Mouse (Mus musculus) MEL (cell line): ENCODE measurements at regions not wholly inside any gene's neighbourhood (a gene's known extent, or its start where the extent isn't known, plus 50 kb on each side); places are given as distances from the start of the nearest gene placed in this dataset.

Experiments used
- DNase-seq: peaks from one replicate; pipeline ENCODE4 v3.0.0; 2011; ENCODE audit warnings: low read depth, low spot score
- H3K27ac ChIP-seq: 2 replicates; pipeline ENCODE4 v1.5.1; 2012; ENCODE audit warnings: low read depth, mild to moderate bottlenecking, control low read depth, low read length, moderate library complexity; ENCODE audit not compliant: control insufficient read depth
- H3K27me3 ChIP-seq, 2 experiments: fragments of 150-350 bp in 1 of 2; sonication (generic) in 1 of 2; 2 replicates each; pipeline ENCODE4 v1.6.1; 2012; ENCODE audit warnings: low read length in 2 of 2, mild to moderate bottlenecking in 2 of 2, improper control_type of control experiment in 1 of 2, moderate library complexity in 1 of 2; ENCODE audit not compliant: insufficient read depth in 2 of 2, control insufficient read depth in 1 of 2
- H3K36me3 ChIP-seq, 2 experiments: 2 replicates each; pipeline ENCODE4 v1.6.1; 2012 to 2014; ENCODE audit warnings: low read length in 2 of 2, improper control_type of control experiment in 1 of 2, inconsistent platforms in 1 of 2, mild to moderate bottlenecking in 1 of 2; ENCODE audit not compliant: insufficient read depth in 2 of 2, control insufficient read depth in 1 of 2
- H3K4me1 ChIP-seq, 2 experiments: fragments of 150-350 bp in 1 of 2; sonication (generic) in 1 of 2; 2 replicates each; pipeline ENCODE4 v1.6.1; 2012; ENCODE audit warnings: low read length in 2 of 2, improper control_type of control experiment in 1 of 2, mild to moderate bottlenecking in 1 of 2; ENCODE audit not compliant: insufficient read depth in 2 of 2, control insufficient read depth in 1 of 2
- H3K4me3 ChIP-seq, 2 experiments: fragments of 150-350 bp in 1 of 2; sonication (generic) in 1 of 2; 2 replicates each; pipeline ENCODE4 v1.5.1; 2012; ENCODE audit warnings: low read depth in 2 of 2, low read length in 2 of 2, mild to moderate bottlenecking in 2 of 2, moderate library complexity in 2 of 2, control low read depth in 1 of 2, improper control_type of control experiment in 1 of 2; ENCODE audit not compliant: control insufficient read depth in 1 of 2, insufficient read depth in 1 of 2
- H3K79me2 ChIP-seq: 2 replicates; pipeline ENCODE4 v1.6.1; 2012; ENCODE audit warnings: mild to moderate bottlenecking, low read length, moderate library complexity; ENCODE audit not compliant: control insufficient read depth, poor library complexity, insufficient read depth
- H3K9ac ChIP-seq: 2 replicates; pipeline ENCODE4 v1.6.1; 2012; ENCODE audit warnings: low read depth, mild to moderate bottlenecking, control low read depth, low read length, moderate library complexity; ENCODE audit not compliant: control insufficient read depth, poor library complexity, severe bottlenecking
- H3K9me3 ChIP-seq: fragments of 150-350 bp; sonication (generic); replicated peaks from 2 replicates; pipeline ENCODE4 v1.6.1; 2012; ENCODE audit warnings: mild to moderate bottlenecking, low read length, improper control_type of control experiment, moderate library complexity; ENCODE audit not compliant: insufficient read depth
- BHLHE40 ChIP-seq: IDR thresholded peaks from 2 replicates; pipeline ENCODE4 v1.6.1; 2012; ENCODE audit warnings: low read depth, mild to moderate bottlenecking, inconsistent platforms, low read length, improper control_type of control experiment, borderline replicate concordance
- CHD1 ChIP-seq: IDR thresholded peaks from 2 replicates; pipeline ENCODE4 v1.6.1; 2012; ENCODE audit warnings: low read depth, mild to moderate bottlenecking, inconsistent platforms, low read length, improper control_type of control experiment
- GATA1 ChIP-seq: IDR thresholded peaks from 2 replicates; pipeline ENCODE4 v1.6.1; 2011; ENCODE audit warnings: low read depth, low read length, improper control_type of control experiment
- MAZ ChIP-seq: IDR thresholded peaks from 2 replicates; pipeline ENCODE4 v1.6.1; 2012; ENCODE audit warnings: low read depth, mild to moderate bottlenecking, inconsistent platforms, low read length, improper control_type of control experiment
- MXI1 ChIP-seq: IDR thresholded peaks from 2 replicates; pipeline ENCODE4 v1.6.1; 2011; ENCODE audit warnings: mild to moderate bottlenecking, low read depth, low read length, improper control_type of control experiment
- MYB ChIP-seq: IDR thresholded peaks from 2 replicates; pipeline ENCODE4 v1.6.1; 2011; ENCODE audit warnings: mild to moderate bottlenecking, low read depth, low read length, improper control_type of control experiment
- MYC ChIP-seq: IDR thresholded peaks from 2 replicates; pipeline ENCODE4 v1.6.1; 2011; ENCODE audit warnings: low read depth, mild to moderate bottlenecking, low read length, improper control_type of control experiment, moderate library complexity
- UBTF ChIP-seq: IDR thresholded peaks from 2 replicates; pipeline ENCODE4 v1.6.1; 2012; ENCODE audit warnings: low read depth, mild to moderate bottlenecking, inconsistent platforms, low read length, improper control_type of control experiment, moderate library complexity, borderline replicate concordance; ENCODE audit not compliant: insufficient read depth
- USF1 ChIP-seq: IDR thresholded peaks from 2 replicates; pipeline ENCODE4 v1.6.1; 2014; ENCODE audit warnings: low read depth, mild to moderate bottlenecking, inconsistent platforms, low read length, improper control_type of control experiment, moderate library complexity
- USF2 ChIP-seq, 2 experiments: IDR thresholded peaks; 2 replicates each; pipeline ENCODE4 v1.6.1; 2011 to 2012; ENCODE audit warnings: improper control_type of control experiment in 2 of 2, low read length in 2 of 2, borderline replicate concordance in 1 of 2, inconsistent platforms in 1 of 2, low read depth in 1 of 2, mild to moderate bottlenecking in 1 of 2; ENCODE audit not compliant: insufficient read depth in 1 of 2
- ZMIZ1 ChIP-seq: IDR thresholded peaks from 2 replicates; pipeline ENCODE4 v1.6.1; 2012; ENCODE audit warnings: low read depth, mild to moderate bottlenecking, inconsistent platforms, low read length, improper control_type of control experiment, moderate library complexity
- ZNF384 ChIP-seq: IDR thresholded peaks from 2 replicates; pipeline ENCODE4 v1.6.1; 2012; ENCODE audit warnings: low read depth, mild to moderate bottlenecking, inconsistent platforms, low read length, improper control_type of control experiment

DNA sequence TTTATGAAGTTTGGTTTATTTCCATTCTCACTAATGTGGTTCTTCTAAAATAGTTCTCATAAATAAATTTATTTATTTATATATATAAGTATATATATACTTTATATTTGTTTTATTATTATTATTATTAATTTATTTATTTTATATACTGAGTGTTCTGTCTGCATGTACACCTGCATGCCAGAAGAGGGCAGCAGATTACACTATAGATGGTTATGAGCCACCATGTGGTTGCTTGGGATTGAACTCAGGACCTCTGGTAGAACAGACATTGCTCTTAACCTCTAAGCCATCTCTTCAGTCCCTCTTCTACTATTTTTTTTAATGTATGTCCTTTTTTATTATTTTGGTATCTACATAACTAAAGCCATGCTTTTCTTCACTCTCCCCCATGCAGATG, 148.8 kb upstream of the Nsun2 start (continued):
- TF ChIP-seq CHD1: no peak

GRCm38 (mm10) chr13:69392917-69393827, 140.4 kb upstream of the Nsun2 start:
- no peak overlapping the region for H3K27ac ChIP-seq
- no peak overlapping the region for H3K4me3 ChIP-seq
- TF ChIP-seq MXI1 (no peak), MYC (no peak), UBTF (no peak), GATA1 (no peak), USF2 (IDR thresholded peaks at IDR 0.05; ENCODE audit: borderline replicate concordance in 1 of 2, insufficient read depth in 1 of 2, low read depth in 1 of 2, low read length in 2 of 2) (no peak), MAZ (no peak), BHLHE40 (no peak)
- no peaks in the 10 kb centered on the region for H3K9me3 ChIP-seq
- no peaks in the 10 kb centered on the region for H3K36me3 ChIP-seq
- no peaks in the 10 kb centered on the region for H3K79me2 ChIP-seq
- no peaks in the 10 kb centered on the region for H3K4me1 ChIP-seq
- no peak for DNase-seq
- no peaks in the 10 kb centered on the region for H3K27me3 ChIP-seq
- H3K9ac ChIP-seq: no peak overlapping the region

DNA sequence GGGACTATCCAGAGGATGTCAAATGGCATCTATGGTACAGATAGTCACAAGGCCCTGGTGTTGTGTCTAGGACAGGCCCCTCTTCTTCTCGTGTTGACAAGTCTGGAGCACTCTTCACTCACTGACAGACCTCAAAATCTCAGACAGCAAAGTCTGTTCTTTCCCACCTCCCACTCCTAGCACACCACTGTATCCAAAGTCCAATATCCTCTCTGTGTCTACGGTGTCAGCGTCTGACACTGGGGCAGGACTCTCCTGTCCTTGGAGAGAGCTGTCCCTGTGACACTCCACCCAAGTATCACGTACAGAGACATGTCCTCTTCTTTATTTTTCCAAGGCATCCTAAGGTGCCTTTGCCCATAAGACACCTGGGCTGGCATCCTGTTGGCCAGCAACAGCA, 139.0 kb upstream of the Nsun2 start:
- no peaks in the 10 kb centered on the region for H3K4me1 ChIP-seq
- no peaks in the 10 kb centered on the region for H3K9me3 ChIP-seq
- DNase-seq: no peak
- H3K27me3 ChIP-seq: no peaks in the 10 kb centered on the region
- H3K79me2 ChIP-seq: no peaks in the 10 kb centered on the region
- no peak overlapping the region for H3K9ac ChIP-seq
- H3K36me3 ChIP-seq: no peaks in the 10 kb centered on the region
- H3K4me3 ChIP-seq: no peak overlapping the region
- TF ChIP-seq ZMIZ1: no peak
- no peak for TF ChIP-seq USF1
- no peak for TF ChIP-seq ZNF384
- TF ChIP-seq MYB: no peak
- no peak overlapping the region for H3K27ac ChIP-seq
